Mouse (Mus musculus): Measurements from ENCODE around the gene Stbd1. TPM values are rescaled to one million over a fixed set of nuclear protein-coding genes. Genes with fewer than 3 reads are reported as not detected.

The Stbd1 gene
- polyA plus RNA-seq, 1 experiment from 2014 or later, result 6.2 TPM

Other genes with a start within 250 kb of the Stbd1 start
- gene Nup54, start 167.8 kb upstream of the Stbd1 start, polyA plus RNA-seq (2016; fragmentation: Nextera tagmentation; extraction: Ambion mirVana), result 57.3 and 58.4 TPM in 2 replicates
- 16.6 and 17.9 TPM in 2 replicates for gene Scarb2, start 96.2 kb upstream of the Stbd1 start, polyA plus RNA-seq (2016; fragmentation: Nextera tagmentation; extraction: Ambion mirVana)
- not detected in 2 replicates for gene Fam47e, start 48.0 kb upstream of the Stbd1 start, polyA plus RNA-seq (2016; fragmentation: Nextera tagmentation; extraction: Ambion mirVana)
- 0.56 and 0.72 TPM in 2 replicates for gene Ccdc158, start 72.2 kb downstream of the Stbd1 start, polyA plus RNA-seq (2016; fragmentation: Nextera tagmentation; extraction: Ambion mirVana)
- 6.4 and 6.6 TPM in 2 replicates for gene Shroom3, start 80.4 kb downstream of the Stbd1 start, polyA plus RNA-seq (2016; fragmentation: Nextera tagmentation; extraction: Ambion mirVana)

All from forebrain, embryonic 12.5 days (tissue).